Mouse (Mus musculus) neural tube, postnatal 0 days (tissue): ENCODE results near the gene Mospd3. TPM values are rescaled to one million over a fixed set of nuclear protein-coding genes. Genes with fewer than 3 reads are reported as not detected.

Source experiments
- polyA plus RNA-seq: library from polyadenylated mRNA; unstranded; fragments of >200 nt; fragmentation: Nextera tagmentation; extraction: Ambion mirVana; gene quantifications from 2 replicates; pipeline ENCODE4 v1.2.1, GENCODE M21; 2015

Gene Mospd3
- 95.2 and 98.7 TPM in 2 replicates for polyA plus RNA-seq

DNA sequence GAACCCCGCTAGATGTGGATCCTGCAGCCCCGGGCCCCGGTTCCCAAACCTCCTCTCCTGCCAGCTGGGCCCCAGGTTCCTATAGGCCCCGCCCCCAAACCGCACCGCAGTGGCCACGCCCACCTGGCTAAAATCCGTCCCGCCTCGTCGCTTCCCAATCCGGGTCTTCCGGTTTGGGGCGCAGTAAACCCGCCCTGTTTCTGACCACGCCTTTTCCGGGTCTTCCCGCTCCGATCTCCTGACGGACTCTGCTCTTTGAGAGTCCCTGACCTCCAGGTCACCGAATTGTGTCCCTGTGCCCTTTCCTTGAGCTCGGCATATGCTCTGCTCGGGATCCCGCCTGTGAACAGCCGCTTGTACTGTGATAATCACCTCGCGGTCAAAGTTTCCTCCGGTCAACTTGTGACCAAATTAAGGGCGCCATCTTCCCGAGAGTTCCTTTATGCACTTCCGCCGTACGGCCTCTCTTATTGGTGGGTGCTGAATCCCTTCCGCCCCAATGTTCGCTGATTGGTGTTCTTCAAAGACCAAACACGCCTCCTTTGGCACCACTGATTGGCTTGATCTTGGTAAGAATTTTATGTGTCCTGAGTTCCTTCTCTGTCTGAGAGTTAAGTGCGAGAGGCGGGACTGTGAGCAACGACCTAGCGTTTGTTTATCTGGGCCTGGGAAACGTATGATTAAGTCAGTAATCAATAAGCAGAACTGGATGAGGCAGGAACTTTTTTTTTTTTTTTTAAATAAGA, at the start of gene Mospd3:
Mospd3 (minus strand) TSS at position 440 of the 746 bp plus-strand sequence.

GRCm38 (mm10) chr5:137645652-137646091, 44.8 kb upstream of the Mospd3 start, which contains the start of gene Irs3:
Gene Irs3, minus strand, starts transcription at chr5:137645714.

DNA sequence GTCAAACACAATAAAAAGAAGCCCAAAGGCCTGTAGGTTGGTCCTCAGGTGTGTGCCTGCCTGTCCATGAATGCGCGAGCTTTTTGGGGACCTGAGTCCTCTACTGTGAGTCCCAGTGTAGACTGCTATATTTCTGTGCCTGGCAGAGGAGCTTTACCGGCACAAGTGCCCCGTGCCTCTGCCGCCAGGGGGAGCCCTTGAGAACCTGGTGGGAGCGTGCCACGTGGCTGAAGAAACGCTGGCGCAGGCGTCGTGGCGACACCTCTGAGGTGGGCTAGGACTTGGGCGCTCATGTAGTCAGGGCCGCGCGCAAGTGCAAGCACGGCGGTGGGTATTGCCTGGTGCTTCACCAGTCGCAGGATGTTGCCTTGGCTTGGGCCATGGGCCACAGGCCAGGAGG, 40.2 kb upstream of the Mospd3 start, which contains the start of gene Sap25:
Sap25 (plus strand) TSS at position 281 of the 400 bp plus-strand sequence.

DNA sequence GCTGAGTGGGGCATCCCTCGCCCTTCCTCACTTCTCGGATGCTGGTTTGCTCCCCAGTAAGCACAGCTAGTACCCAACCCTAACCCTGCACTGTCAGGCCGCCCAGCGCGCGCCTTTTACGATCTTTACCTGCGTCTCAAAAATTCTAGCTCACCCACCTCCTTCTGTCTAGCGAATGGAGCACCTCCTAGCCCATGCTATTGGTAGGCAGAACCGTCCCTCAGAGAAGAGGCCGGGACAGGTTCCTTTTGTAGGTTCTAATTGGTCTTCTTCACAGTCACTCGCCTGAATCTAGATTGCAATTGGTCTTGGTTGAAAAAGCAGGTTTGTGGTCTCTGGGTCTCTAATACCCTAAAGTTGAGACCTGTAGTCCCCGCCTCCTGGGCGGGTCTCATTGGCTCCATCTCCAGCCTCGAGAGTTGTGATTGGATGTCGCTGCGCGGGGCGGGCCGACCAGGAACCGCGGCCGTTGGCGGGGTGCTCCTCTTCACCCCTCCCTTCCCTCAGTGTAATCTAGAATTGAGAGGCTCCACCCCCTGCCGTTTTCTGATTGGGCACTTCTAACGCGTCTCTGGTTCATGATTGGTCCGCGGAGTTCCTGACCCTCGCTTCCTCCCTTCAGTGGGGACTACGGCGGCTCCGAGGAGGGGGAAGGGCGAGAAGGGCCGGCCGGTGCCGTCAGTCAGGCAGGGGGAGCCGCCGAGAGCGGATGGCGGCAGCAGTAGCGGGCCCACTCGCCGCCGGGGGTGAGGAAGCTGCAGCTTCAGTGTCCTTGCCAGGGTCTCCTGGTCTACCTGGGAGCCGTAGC, 27.8 kb upstream of the Mospd3 start, which contains the start of the genes Fbxo24, Lrch4 and Gm20605:
Fbxo24 (minus strand) TSS at position 505 of the 808 bp plus-strand sequence.
Lrch4 (plus strand) TSS at position 624 of the 808 bp plus-strand sequence.
Gm20605 (plus strand) TSS at position 678 of the 808 bp plus-strand sequence.

DNA sequence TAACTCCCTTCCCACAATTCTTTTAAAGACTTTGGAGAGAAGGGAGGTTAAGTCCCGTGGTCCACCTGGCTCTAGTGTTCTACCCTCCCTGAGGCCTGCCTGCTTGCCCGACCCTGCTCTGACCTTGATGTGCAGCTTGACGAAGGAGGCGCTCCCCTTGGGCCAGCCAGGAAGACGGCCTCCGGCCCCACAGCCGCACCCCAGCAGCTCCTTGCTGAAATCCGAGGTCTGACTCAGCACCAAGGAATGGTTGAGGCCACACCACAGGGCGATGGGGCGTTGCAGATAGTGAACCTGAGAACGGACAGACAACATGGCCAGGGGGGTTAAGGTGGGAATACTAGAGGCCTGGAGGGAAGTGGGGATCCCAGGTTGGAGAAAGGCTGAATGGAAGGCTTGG, 12.7 kb upstream of the Mospd3 start, which contains the start of gene Pcolce:
Pcolce (minus strand) TSS at position 235 of the 400 bp plus-strand sequence.

GRCm38 (mm10) chr5:137569665-137570064, 31.2 kb downstream of the Mospd3 start, which contains the start of gene Tfr2:
Gene Tfr2, plus strand, starts transcription at chr5:137569840.

DNA sequence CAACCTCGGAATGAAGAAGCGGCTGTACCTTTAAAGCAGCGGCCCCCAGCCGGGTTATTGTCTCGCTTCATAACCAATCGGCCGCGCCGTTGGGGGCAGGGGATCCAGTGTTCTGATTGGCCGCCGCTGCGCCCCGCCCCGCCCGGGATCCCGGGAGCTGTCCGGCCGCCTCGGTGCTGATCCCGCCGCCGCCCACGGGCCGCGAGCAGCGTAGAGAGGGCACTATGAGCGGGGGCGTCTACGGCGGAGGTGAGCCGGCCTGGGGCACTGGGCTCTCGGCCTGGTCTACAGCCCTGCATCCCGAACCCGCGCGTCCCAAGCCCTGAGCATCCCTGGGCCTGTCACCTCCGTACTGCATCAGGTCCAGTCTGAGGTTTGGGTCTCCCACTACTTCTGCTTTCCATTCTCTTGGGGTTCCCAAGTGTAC, 47.4 kb downstream of the Mospd3 start, which contains the start of gene Actl6b:
Actl6b (plus strand) TSS at position 107 of the 427 bp plus-strand sequence.

Other genes with a start within 250 kb of the Mospd3 start
- gene Zan, start 124.0 kb downstream of the Mospd3 start, polyA plus RNA-seq, result 0.14 and 0.22 TPM in 2 replicates
- gene Pop7, start 98.5 kb downstream of the Mospd3 start, polyA plus RNA-seq, result 85.2 and 85.8 TPM in 2 replicates
- gene Gigyf1, start 82.5 kb downstream of the Mospd3 start, polyA plus RNA-seq, result 14.3 and 16.3 TPM in 2 replicates
- not detected in 2 replicates for gene Epo, start 67.8 kb downstream of the Mospd3 start, polyA plus RNA-seq
- gene Gnb2, start 67.5 kb downstream of the Mospd3 start, polyA plus RNA-seq, result 624 and 644 TPM in 2 replicates
- gene Actl6b, start 47.5 kb downstream of the Mospd3 start, polyA plus RNA-seq, result 159 and 196 TPM in 2 replicates
- gene Tfr2, start 31.2 kb downstream of the Mospd3 start, polyA plus RNA-seq, result 9.2 and 12.8 TPM in 2 replicates
- gene Pcolce, start 12.7 kb upstream of the Mospd3 start, polyA plus RNA-seq, result 52.0 and 67.0 TPM in 2 replicates
- gene Fbxo24, start 27.9 kb upstream of the Mospd3 start, polyA plus RNA-seq, result 0.14 TPM in 1 of 2 replicates, not detected in the other
- gene Lrch4, start 28.1 kb upstream of the Mospd3 start, polyA plus RNA-seq, result 17.9 and 18.3 TPM in 2 replicates
- gene Gm20605, start 28.1 kb upstream of the Mospd3 start, polyA plus RNA-seq, result 2.6 and 5.1 TPM in 2 replicates
- gene Sap25, start 40.3 kb upstream of the Mospd3 start, polyA plus RNA-seq, result 3.2 and 4.3 TPM in 2 replicates
- gene Irs3, start 44.7 kb upstream of the Mospd3 start, polyA plus RNA-seq, result 0.13 and 0.28 TPM in 2 replicates
- 23.7 and 24.8 TPM in 2 replicates for gene Agfg2, start 83.7 kb upstream of the Mospd3 start, polyA plus RNA-seq
- gene Nyap1, start 140.5 kb upstream of the Mospd3 start, polyA plus RNA-seq, result 26.4 and 29.9 TPM in 2 replicates
- 413 and 448 TPM in 2 replicates for gene Tsc22d4, start 144.7 kb upstream of the Mospd3 start, polyA plus RNA-seq
- 53.2 and 55.8 TPM in 2 replicates for gene Ppp1r35, start 177.8 kb upstream of the Mospd3 start, polyA plus RNA-seq
- gene Mepce, start 186.6 kb upstream of the Mospd3 start, polyA plus RNA-seq, result 14.7 and 15.7 TPM in 2 replicates
- 9.2 and 10.5 TPM in 2 replicates for gene Zcwpw1, start 186.7 kb upstream of the Mospd3 start, polyA plus RNA-seq
- 0.58 and 0.71 TPM in 2 replicates for gene Pilra, start 235.2 kb upstream of the Mospd3 start, polyA plus RNA-seq